Mouse (Mus musculus) T-helper 1 cell (primary cell): ENCODE measurements around the gene Tdrd9.

ENCODE experiments used
- in situ Hi-C: fragments of 300-600 bp; cut with MboI, MseI; formaldehyde crosslinking; loops from one replicate; pipeline ENCODE4 v1.15.1; 2025; ENCODE audit warnings: high pct_unique_total_duplicates

The Tdrd9 gene

DNA sequence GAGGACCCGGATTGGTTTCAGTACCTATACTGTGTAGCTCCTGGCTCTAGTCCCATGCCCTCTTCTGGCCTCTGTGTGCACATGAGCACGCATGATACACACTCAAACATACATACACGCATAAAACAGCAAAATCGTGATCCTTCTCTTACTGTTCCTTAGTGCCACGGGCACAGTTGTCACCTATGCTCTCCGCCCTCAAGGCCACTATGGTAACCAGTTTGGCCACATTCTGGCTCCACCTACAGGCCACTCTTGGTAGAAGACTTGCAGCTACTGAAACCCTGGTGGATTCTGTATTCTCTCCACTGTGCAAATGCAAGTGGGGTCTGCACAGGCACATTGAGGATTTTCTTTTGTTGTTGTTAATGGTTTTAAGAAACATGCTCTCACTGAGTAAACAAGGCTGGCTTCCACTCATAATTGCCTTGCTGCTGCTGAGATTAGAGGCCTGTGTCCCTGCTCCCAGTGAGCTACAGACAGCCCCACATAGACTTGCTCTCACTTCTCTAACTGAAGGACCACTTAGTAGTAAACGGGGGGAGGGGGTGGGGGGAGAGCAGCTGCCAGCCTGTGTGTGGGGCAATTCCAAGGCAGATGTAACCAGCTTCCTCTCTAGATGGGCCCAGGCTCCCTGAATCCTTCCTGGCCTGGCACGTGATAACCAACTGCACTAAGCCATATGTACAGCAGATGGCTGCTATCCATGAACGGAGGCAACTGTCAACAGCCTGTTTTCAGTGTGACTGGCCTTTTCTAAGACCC, 13.1 kb upstream of the Tdrd9 start:
- in situ Hi-C loops: loop anchor here (10.0 kb wide), 1 partner anchor 643 kb away; no protein-coding TSS in a partner anchor

DNA sequence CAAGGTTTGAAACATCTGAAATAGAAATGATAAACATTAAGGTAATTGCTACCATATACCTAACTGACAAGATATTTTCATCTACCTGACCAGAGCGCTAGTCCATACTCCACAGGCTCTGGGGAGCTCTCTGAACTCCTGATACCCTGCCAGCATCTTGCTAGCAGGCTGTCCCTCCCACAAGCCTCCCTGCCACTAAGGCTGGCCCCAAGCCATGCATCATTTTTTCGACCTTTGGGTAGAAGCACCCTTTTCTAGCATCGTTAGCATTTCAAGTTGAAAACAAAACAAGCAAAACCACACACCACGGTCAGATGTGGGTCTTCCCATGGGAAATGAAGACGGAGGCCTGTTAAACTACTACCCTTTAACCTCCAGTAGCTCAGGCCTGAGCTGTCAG, 8.0 kb upstream of the Tdrd9 start:
- in situ Hi-C loops: no loop called here

DNA sequence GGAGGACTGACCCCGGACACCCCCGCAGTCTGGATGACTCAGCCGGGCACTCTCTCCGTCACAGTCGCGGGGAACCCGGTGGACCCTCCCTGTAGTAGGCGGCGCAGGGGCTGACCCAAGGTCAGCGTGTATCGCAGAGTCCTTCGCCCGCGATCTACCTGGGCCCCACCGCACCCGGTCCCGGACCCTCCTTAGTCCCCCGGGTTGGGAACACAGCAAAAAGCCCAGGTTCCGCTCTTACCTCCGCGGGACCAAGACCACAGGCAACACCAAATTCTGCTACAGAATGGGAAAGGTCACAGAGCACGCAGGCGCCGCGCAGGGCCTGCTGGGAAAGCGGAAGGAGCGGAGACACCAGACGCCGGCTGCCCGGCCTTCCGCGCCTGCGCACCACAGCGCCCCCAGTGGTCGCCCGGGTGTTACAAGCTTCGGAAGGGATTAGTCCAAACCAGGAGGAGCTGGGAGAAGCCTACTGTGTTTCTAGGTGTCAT, 4.6 kb upstream of the Tdrd9 start, which contains the start of gene Atp5mpl:
Gene Atp5mpl (minus strand): TSS at position 295 of the 491 bp plus-strand sequence.
- in situ Hi-C loops: no loop called here

DNA sequence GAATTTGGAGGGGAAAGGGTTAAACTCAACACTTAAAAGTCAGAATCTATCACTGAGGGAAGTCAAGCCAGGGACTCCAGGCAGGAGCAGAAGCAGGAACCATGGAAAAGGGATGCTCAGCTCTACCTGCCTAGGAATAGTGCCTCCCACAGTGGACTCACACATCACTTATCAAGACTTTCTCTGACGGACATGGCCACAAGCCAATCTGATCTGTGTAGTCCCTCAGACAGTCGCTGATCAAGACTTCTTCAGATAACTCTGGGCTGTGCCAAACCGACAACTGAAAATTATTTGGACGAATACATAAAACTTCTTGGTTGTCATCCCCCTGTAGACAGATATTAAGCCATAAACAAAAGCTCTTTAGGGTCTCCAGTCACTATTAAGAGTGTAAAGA, 1.3 kb upstream of the Tdrd9 start:
- in situ Hi-C loops: no loop called here

DNA sequence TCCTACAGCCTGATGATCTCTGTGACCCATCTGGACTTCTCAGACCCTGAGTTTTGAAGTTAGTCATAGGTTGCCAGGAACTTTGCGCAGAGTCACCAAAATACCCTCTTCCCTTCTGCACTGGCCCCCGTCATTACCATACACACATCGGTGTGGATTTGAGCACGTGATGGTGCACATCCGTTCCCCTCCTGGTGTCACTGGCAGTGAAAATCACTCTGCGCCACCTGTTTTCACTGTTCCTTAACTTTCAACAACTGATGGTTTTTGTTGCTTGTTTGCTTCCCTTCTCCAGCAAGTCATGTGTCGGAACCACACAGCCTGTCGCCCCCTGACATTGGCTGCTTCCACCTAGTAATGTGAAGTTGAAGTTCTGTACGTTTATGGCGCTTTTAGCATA, 1.1 kb downstream of the Tdrd9 start:
- in situ Hi-C loops: no loop called here

DNA sequence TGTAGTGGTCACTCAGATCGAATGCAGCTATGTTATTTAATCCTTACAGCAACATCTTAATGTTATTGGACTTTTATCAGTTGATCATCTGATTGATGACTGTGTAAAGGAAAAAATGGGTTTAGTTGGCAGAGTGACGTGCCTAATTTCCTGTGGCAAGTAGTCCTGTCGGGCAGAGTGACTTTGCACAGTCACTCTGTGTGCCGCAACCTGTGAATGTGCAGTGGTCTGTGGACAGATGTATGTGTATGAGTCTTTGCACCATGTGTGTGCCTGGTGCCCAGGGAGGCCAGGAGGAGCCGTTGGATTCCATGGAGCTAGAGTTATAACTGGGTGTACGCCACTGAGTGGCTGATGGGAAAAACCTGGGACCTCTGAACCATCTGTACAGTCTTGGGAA, 3.2 kb downstream of the Tdrd9 start:
- in situ Hi-C loops: no loop called here

DNA sequence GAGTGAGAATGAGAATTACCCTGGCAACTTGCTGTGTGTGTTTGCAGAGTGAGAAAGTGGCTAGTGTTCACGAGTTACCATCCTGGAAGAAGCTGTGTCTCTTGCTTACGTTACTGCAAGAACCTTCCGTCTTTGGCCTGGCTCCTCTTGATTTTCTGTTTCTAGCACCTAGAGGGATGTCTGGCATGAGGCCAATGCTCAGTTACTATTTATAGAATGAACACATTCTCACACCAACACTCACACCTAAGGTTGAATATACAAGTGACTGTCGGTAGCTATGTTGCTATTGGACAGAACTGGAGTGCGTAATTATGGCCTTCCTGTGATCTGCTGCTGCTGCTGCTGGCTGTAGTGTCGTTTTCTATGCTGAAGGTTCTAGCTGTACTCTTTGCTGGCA, 5.8 kb downstream of the Tdrd9 start:
- in situ Hi-C loops: no loop called here

DNA sequence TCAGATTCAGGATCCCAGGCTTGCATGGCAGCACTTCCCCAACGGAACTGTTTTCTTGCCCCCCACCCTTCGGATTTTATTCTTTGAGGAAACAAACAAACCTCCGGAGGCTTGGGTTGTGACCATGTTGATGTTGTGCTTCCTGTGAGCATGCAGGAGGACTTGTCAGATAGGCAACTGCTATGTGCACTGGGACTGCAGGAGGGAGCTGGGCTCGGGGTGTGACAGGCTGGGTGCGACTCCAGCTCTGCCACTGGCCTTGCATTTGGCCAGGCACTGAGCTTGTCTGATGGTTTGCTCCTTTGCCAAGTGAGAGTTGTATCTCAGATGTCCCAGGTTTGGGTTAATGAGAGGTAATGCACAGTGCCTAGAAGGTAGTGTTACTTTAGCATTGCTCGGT, 6.9 kb downstream of the Tdrd9 start:
- in situ Hi-C loops: no loop called here

DNA sequence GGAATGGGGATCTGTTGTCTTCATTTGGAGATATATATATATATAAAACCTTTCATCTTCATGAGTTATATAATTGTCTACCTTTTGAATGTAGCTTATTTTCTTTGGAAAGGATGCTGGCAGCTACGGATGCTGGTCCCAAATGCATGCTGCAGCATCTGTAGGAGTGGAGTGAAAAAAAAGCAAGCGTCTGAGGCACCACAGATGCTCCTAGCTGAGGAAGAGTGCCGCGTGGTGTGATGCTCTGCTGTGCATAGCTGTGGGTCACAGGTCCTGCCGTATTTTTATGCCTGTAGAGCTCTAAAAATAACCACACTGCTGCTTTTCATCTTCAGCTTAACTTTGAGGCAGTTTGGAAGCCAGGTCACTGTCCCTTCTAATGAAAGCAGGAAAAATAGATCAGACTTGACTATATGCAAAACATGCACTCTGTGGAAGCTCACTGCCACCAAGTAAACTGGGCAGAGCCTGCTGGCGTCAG, 9.6 kb downstream of the Tdrd9 start, which contains the start of gene Rd3l:
Gene Rd3l (minus strand): TSS at position 431 of the 481 bp plus-strand sequence.
- in situ Hi-C loops: no loop called here

DNA sequence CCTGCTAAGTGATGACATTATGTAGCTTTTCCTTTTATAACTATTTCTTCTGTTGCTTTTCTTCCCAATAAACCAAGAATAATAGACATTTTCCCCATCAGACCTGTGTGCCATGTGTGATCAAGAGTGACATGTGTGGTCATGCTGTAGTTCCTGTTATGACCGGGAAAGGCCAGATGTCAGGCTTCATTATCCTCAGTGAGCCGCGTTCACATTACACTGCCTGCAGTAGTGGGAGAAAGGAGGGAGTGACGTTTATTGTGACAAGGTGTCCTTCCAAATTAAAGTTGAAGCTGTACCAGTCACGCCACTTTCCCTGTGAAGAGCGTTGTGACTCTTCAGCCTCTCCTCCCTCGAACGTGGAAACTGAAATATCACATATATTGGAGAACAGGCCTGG, 10.5 kb downstream of the Tdrd9 start:
- in situ Hi-C loops: no loop called here

DNA sequence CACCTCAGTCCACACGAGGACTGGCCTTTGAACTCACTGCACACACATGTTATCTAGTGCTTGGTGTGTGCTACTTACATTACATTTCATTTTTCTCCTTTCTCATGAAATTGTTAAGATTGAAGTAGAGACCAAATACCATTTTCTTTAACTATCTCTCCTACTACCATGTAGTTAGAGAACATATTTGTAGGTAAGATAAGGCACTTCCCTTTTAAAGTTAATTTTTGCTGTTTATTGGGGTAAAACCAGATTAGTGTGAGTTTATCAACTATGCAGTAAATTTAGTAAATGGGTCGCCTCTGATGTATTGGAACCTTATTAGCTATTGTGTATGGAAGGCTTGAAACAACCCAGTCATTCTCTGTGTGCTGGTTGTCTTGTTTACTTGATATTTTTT, 11.8 kb downstream of the Tdrd9 start:
- in situ Hi-C loops: no loop called here

DNA sequence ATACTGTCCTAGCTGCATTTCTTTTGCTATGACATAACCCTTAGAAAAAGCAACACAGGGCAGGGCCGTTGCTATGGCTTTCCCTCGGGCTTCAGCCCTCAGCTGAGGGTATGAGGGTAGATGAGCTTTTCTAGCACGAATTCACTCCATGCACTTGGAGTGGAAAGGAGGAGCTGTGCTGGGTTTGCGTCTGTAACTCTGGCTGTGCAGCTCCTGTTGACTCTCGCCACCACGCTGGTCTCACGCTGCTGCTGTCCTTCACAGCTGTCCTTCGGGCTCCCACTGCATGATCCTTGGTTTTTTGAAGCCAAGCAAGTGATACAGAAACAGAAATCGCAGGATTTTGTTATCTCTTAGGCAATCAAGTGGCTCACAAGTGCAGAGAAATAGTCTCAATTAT, 15.4 kb downstream of the Tdrd9 start:
- in situ Hi-C loops: no loop called here

DNA sequence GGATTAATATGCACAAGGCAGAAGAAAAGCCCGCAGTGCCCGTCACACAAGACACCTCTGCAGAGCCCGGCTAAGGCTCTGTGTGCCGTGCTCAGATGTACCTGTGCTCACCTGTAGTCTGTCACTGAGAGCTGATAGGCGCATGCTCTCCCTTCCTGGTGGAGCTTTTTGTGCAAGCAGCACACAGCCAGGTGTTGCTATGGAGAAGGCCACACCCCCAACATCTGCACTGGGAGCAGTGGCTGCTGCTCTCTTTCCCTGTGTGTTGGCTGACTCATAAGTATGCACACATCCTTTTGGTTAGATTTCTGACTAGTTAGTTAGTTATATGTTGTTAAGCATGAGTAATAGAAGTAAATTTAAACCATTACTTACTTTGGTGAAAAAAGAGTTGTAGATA, 21.3 kb downstream of the Tdrd9 start:
- in situ Hi-C loops: no loop called here

DNA sequence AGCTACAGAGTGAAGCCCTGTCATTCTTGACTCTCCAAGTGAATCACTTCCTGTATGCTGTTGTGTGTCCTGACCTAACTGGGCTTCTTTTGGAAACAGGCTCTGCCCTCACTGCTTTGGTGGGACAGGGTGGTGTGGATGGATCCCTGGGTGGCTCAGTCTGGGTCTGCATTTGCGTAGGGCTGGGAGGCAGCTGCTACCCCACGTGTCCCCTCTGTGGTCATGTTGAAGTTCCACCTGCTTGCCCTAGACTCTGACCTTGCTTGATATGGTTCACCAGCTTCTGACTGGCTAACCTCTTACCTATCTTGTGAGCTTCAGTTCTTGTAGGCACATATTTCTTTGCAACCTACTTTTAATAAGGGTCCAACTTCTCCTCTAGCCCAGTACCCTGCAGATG, 23.8 kb downstream of the Tdrd9 start:
- in situ Hi-C loops: no loop called here

DNA sequence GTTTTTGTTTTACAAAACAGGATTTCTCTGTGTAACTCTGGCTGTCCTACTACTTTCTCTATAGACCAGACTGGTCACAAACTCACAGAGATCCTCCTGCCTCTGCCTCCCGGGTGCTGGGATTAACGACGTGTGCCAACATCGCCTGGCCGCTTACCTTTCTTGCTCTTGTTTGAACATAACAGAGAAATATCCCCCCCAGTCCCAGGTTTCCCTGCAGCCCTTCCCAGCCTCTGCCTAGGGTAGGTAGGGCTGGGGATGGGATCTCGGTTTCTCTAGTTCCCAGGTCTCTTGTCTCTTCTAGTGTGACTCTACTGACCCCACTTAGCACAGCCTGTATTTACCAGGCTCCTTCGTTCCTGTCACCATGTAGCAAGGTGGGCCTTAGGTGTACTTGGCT, 28.4 kb downstream of the Tdrd9 start:
- in situ Hi-C loops: no loop called here

DNA sequence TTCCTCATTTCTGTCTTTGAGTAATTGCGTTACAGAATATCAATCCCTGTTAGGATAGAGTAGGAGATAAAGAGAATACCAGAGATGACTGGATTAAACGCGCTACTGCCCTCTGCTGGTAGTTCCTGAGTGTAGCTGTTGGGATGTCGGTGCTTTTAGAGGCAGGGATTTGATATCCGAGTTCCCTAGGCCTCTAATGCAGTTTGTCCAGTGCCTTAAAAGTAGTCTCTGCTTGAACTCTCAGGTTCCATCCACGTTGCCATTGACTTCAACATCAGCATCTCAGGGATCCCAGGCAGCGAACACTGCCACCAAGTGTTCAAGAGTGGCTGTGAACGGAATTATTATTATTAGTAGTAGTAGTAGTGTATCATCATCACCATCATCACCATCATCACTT, 29.9 kb downstream of the Tdrd9 start:
- in situ Hi-C loops: no loop called here

DNA sequence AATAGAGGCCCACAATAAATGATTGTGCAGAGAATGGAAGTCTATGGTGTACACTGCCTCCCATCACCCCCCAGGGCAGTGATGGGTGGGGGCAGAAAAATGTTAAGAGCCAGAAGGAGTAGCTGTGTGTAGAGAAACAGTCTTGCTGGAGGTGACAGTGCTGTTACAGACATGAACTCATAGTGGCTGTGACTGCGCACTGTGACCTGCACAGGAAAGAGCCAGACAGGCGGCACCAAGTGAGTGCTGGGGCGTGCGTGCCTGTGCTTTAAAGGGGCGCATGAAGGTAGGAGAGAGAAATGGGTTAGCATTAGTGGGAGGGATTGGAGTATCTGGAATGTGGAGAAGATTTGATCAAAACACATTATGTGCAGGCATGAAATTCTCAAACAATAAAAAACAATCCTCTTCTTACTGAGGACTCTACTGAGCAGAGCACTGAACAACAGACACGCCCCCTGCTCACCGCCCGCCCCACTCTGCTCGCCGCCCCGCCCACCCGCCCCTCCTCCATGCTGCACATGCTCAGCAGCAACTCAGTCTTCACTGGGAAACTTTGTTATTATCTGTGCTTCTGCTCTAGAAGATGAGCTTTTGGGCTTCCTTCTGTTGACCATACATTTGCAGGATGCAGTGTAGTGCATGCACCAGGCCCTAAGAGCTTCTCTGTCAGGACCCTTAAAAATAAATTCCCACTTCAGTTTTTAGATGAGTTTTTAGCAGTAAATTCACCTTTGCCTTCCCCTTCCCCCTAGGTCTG, 41.3 kb downstream of the Tdrd9 start:
- in situ Hi-C loops: no loop called here

DNA sequence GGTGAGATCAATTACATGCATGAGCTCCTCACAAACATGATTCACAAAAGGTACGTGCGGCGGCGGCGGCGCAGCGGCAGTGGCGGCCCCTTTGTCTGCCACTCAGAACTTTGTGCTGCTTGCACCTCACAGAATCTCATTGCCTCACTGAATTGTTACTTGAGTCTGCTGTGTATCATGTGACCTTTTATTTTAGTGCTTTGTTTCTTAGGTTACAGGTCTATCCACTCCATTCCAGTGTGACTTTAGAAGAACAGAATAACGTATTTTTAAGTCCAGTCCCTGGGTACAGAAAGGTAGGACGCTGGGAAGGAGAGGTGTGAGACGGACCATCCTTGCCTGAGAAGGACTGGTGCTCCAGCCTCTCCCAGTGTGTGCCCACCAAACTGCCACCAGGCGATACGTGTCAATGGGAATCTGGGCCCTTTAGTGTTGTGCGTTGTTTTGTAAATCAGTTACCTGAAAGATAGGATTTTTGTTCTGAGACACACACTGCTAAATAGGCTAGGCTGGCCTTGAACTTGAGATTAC, 42.0 kb downstream of the Tdrd9 start:
- in situ Hi-C loops: no loop called here

DNA sequence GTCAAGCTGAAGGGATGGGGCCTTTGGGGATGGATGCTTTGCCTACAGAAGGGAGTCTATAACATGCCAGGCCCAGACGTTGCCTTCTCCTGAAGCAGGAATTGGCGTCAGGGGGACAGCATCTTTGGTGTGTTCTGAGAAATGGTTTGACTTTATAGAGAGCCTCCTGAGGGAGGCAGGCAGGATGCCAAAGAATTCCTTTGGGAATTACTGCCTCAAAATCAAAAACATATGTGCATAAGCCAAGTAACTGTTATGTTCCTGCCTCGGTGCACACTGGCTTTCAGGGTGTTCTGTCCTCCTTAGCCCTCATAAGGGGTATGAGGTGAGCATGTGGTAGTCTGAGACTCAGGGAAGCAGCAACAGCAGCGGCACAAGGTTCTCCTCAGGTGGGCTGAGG, 45.0 kb downstream of the Tdrd9 start:
- in situ Hi-C loops: no loop called here

DNA sequence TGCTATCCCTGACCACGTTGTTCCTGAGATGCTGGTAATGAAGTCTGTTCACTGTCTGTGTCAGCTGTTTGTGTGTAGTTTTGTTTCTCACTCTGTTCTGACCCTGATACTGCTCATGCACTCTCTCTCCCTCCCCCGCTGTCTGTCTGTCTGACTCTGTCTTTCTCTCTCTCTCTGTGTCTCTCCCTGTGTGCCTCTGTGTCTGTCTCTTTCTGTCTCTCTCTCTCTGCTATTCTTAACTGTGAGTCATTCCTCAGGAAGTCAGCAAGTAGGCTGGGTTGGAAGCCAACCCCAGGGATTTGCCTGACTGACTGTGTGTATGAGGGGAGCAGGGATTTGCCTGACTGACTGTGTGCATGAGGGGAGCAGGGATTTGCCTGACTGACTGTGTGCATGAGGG, 51.9 kb downstream of the Tdrd9 start:
- in situ Hi-C loops: no loop called here

DNA sequence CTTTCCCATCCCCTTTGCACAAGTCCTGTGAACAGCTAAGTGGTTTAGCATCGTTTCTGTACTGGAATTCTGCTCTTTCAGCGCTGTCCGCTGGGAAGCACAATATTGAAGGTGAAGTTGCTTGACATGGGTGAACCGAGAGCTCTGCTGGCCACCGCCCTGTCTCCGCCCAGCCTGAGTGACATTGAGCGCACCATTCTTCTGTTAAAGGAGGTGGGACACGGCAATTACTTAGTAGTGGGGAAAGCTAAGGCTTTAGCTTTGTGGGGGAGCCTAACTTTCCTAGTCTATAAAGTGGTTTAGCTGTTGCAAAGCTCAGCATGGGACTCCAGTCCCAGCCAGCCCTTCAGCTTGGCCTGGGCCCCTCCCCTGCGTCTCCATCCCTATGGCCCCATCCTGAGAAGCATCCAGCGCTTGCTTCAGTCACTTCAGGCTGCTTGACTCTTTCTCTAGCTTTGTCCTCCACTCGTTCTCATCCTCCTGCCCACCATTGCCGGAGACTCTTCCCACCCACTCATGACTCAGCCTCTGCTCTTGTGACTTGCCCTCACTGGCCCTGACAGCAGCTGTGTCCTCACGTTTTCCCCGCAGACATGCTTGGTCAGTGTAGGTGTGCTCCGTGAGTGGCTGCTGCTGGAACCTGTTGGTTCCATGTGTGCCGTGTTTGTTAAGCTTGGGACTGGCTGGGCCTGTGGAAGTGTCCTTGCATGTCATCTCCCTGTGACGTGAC, 53.4 kb downstream of the Tdrd9 start:
- in situ Hi-C loops: no loop called here

DNA sequence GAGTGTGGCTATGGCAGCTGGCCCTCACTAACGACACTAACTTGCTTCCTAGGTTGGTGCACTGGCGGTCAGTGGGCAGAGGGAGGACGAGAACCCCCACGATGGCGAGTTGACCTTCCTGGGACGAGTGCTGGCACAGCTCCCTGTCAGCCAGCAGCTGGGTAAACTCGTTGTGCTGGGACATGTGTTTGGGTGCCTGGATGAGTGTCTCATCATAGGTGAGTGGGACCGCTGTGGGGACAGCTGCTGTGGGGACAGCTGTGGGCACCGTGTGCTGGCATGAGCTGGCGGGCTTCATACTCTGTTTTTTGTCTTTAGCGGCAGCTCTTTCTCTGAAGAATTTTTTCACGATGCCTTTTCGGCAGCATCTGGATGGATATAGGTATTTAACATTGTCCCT, 54.1 kb downstream of the Tdrd9 start:
- in situ Hi-C loops: no loop called here
